Mouse (Mus musculus) liver, embryonic 12.5 days (tissue): ENCODE measurements around the gene Efna4. TPM values are rescaled to one million over a fixed set of nuclear protein-coding genes. Genes with fewer than 3 reads are reported as not detected.

Experiments used
- ATAC-seq: fragments of 200-750 bp; cut with Nextera tagmentation; 2 replicates; pipeline ENCODE4 v1.8.0; 2017; ENCODE audit warnings: moderate number of reproducible peaks, mild to moderate bottlenecking, moderate library complexity
- H3K27ac ChIP-seq: fragments of 300-500 bp; sonication (generic); 2 replicates; pipeline ENCODE4 v1.5.1; 2016; ENCODE audit warnings: mild to moderate bottlenecking
- H3K27me3 ChIP-seq: fragments of 300-500 bp; sonication (generic); replicated peaks from 2 replicates; pipeline ENCODE4 v1.6.1; 2016; ENCODE audit warnings: mild to moderate bottlenecking, moderate library complexity
- H3K36me3 ChIP-seq: fragments of 300-500 bp; sonication (generic); 2 replicates; pipeline ENCODE4 v1.6.1; 2016; ENCODE audit warnings: mild to moderate bottlenecking, moderate library complexity
- H3K4me1 ChIP-seq: fragments of 300-500 bp; sonication (generic); 2 replicates; pipeline ENCODE4 v1.6.1; 2016
- H3K4me2 ChIP-seq: fragments of 300-500 bp; sonication (generic); 2 replicates; pipeline ENCODE4 v1.6.1; 2016; ENCODE audit warnings: mild to moderate bottlenecking, moderate library complexity
- H3K4me3 ChIP-seq: fragments of 300-500 bp; sonication (generic); 2 replicates; pipeline ENCODE4 v1.5.1; 2016; ENCODE audit warnings: mild to moderate bottlenecking, moderate library complexity
- H3K9ac ChIP-seq: fragments of 300-500 bp; sonication (generic); 2 replicates; pipeline ENCODE4 v1.6.1; 2016; ENCODE audit warnings: mild to moderate bottlenecking, moderate library complexity
- H3K9me3 ChIP-seq: fragments of 300-500 bp; sonication (generic); replicated peaks from 2 replicates; pipeline ENCODE4 v1.6.1; 2016; ENCODE audit warnings: mild to moderate bottlenecking, moderate library complexity
- WGBS: fragments of 180-500 bp; shearing (Covaris S2); methylation state at CpG from one replicate; pipeline ENCODE4 v1.1.7; 2016; ENCODE audit not compliant: insufficient replicate concordance; 5-methylcytosine and 5-hydroxymethylcytosine counted together
- polyA plus RNA-seq: library from polyadenylated mRNA; unstranded; fragments of >200 nt; fragmentation: Nextera tagmentation; extraction: Ambion mirVana; gene quantifications from 2 replicates; pipeline ENCODE4 v1.2.1, GENCODE M21; 2016

Gene Efna4
- polyA plus RNA-seq, 1 experiment from 2014 or later, result 2.1 TPM

GRCm38 (mm10) chr3:89339416-89339815, 1.6 kb upstream of the Efna4 start:
- peaks cover 53% of the 10 kb centered on the region for H3K27me3 ChIP-seq
- no peak overlapping the region for H3K4me3 ChIP-seq
- no peak overlapping the region for H3K9ac ChIP-seq
- no peak overlapping the region for H3K27ac ChIP-seq
- no peak for ATAC-seq
- no peaks in the 10 kb centered on the region for H3K9me3 ChIP-seq
- peaks cover 20% of the 10 kb centered on the region for H3K4me1 ChIP-seq
- no peak overlapping the region for H3K4me2 ChIP-seq
- H3K36me3 ChIP-seq, result no peaks in the 10 kb centered on the region
- 29% methylated on average over 8 of the region's 8 CpGs for WGBS

GRCm38 (mm10) chr3:89337062-89337720, 637 bp downstream of the Efna4 start:
- Histone ChIP-seq H3K4me1 (peaks cover 23% of the 10 kb centered on the region), H3K27ac (no peak overlapping the region), H3K9ac (peak overlapping the region; percentile 65), H3K36me3 (no peaks in the 10 kb centered on the region), H3K27me3 (peaks cover 74% of the 10 kb centered on the region), H3K9me3 (no peaks in the 10 kb centered on the region), H3K4me3 (peak overlapping the region; percentile 62), H3K4me2 (peak overlapping the region; percentile 85)
- no peak; the same call in 1 of the 2 replicates for ATAC-seq
- 2% methylated on average over 21 of the region's 21 CpGs for WGBS

- H3K4me1 ChIP-seq, result peaks cover 23% of the 10 kb centered on the region
- peaks cover 80% of the 10 kb centered on the region for H3K27me3 ChIP-seq
- no peaks in the 10 kb centered on the region for H3K9me3 ChIP-seq
- ATAC-seq, result no peak
- H3K36me3 ChIP-seq, result no peaks in the 10 kb centered on the region
- WGBS, result 26% methylated on average over 6 of the region's 6 CpGs
- peak overlapping the region; percentile 85 for H3K4me2 ChIP-seq
- H3K27ac ChIP-seq, result no peak overlapping the region
- H3K9ac ChIP-seq, result no peak overlapping the region
- H3K4me3 ChIP-seq, result no peak overlapping the region
These were observed 1.3 kb downstream of the Efna4 start for GRCm38 (mm10) chr3:89336529-89336928.

- Histone ChIP-seq H3K36me3 (no peaks in the 10 kb centered on the region), H3K27me3 (peaks cover 91% of the 10 kb centered on the region), H3K9me3 (no peaks in the 10 kb centered on the region), H3K4me3 (no peak overlapping the region), H3K4me2 (no peak overlapping the region), H3K9ac (no peak overlapping the region), H3K27ac (no peak overlapping the region), H3K4me1 (peaks cover 23% of the 10 kb centered on the region)
- ATAC-seq, result no peak
- WGBS, result 78% methylated on average over 11 of the region's 11 CpGs
These were observed 4.8 kb downstream of the Efna4 start for GRCm38 (mm10) chr3:89333053-89333452.

GRCm38 (mm10) chr3:89332476-89332875, 5.4 kb downstream of the Efna4 start:
- H3K4me3 ChIP-seq, result no peak overlapping the region
- ATAC-seq, result no peak
- 56% methylated on average over 12 of the region's 12 CpGs for WGBS
- no peaks in the 10 kb centered on the region for H3K36me3 ChIP-seq
- peaks cover 91% of the 10 kb centered on the region for H3K27me3 ChIP-seq
- H3K9me3 ChIP-seq, result no peaks in the 10 kb centered on the region
- peaks cover 18% of the 10 kb centered on the region for H3K4me1 ChIP-seq
- H3K9ac ChIP-seq, result no peak overlapping the region
- H3K4me2 ChIP-seq, result no peak overlapping the region
- no peak overlapping the region for H3K27ac ChIP-seq

GRCm38 (mm10) chr3:89332013-89332412, 5.8 kb downstream of the Efna4 start:
- ATAC-seq, result no peak
- Histone ChIP-seq H3K4me3 (no peak overlapping the region), H3K4me1 (peaks cover 13% of the 10 kb centered on the region; the same call in 1 of the 2 replicates), H3K36me3 (no peaks in the 10 kb centered on the region), H3K9me3 (no peaks in the 10 kb centered on the region), H3K4me2 (no peak overlapping the region), H3K9ac (no peak overlapping the region), H3K27me3 (peaks cover 91% of the 10 kb centered on the region), H3K27ac (no peak overlapping the region)
- 53% methylated on average over 10 of the region's 10 CpGs for WGBS

- Histone ChIP-seq H3K9me3 (no peaks in the 10 kb centered on the region), H3K9ac (no peak overlapping the region), H3K27me3 (peaks cover 91% of the 10 kb centered on the region), H3K27ac (no peak overlapping the region), H3K4me2 (no peak overlapping the region), H3K36me3 (no peaks in the 10 kb centered on the region), H3K4me3 (no peak overlapping the region), H3K4me1 (0 out of 2 replicates have a peak, but pooled peaks cover 10% of the 10 kb centered on the region)
- 52% methylated on average over 13 of the region's 13 CpGs for WGBS
- ATAC-seq, result no peak
These were observed 6.3 kb downstream of the Efna4 start for GRCm38 (mm10) chr3:89331561-89331960.

GRCm38 (mm10) chr3:89330948-89331347, 6.9 kb downstream of the Efna4 start:
- Histone ChIP-seq H3K9me3 (no peaks in the 10 kb centered on the region), H3K9ac (no peak overlapping the region), H3K36me3 (no peaks in the 10 kb centered on the region), H3K27me3 (peaks cover 91% of the 10 kb centered on the region), H3K4me3 (no peak overlapping the region), H3K4me1 (0 out of 2 replicates have a peak, but pooled peaks cover 7% of the 10 kb centered on the region), H3K4me2 (no peak overlapping the region), H3K27ac (no peak overlapping the region)
- no peak for ATAC-seq
- 22% methylated on average over 10 of the region's 10 CpGs for WGBS

GRCm38 (mm10) chr3:89330346-89330745, 7.5 kb downstream of the Efna4 start:
- WGBS, result 48% methylated on average over 3 of the region's 3 CpGs
- H3K4me3 ChIP-seq, result no peak overlapping the region

GRCm38 (mm10) chr3:89328623-89329022, 9.2 kb downstream of the Efna4 start:
- Histone ChIP-seq H3K9me3 (no peaks in the 10 kb centered on the region), H3K9ac (no peak overlapping the region), H3K27ac (no peak overlapping the region), H3K4me3 (no peak overlapping the region), H3K36me3 (no peaks in the 10 kb centered on the region), H3K27me3 (peaks cover 91% of the 10 kb centered on the region), H3K4me2 (no peak overlapping the region), H3K4me1 (0 out of 2 replicates have a peak, but pooled peaks cover 7% of the 10 kb centered on the region)
- 19% methylated on average over 4 of the region's 4 CpGs for WGBS
- ATAC-seq, result no peak

More at GRCm38 (mm10) chr3:89330346-89330745, 7.5 kb downstream of the Efna4 start:
- no peak overlapping the region for H3K9ac ChIP-seq
- no peaks in the 10 kb centered on the region for H3K36me3 ChIP-seq
- peaks cover 93% of the 10 kb centered on the region for H3K27me3 ChIP-seq
- H3K9me3 ChIP-seq, result no peaks in the 10 kb centered on the region
- H3K4me2 ChIP-seq, result no peak overlapping the region
- no peak for ATAC-seq
- 0 out of 2 replicates have a peak, but pooled peaks cover 7% of the 10 kb centered on the region for H3K4me1 ChIP-seq
- no peak overlapping the region for H3K27ac ChIP-seq

GRCm38 (mm10) chr3:89327371-89327870, 10.4 kb downstream of the Efna4 start:
- WGBS, result 54% methylated on average over 9 of the region's 9 CpGs
- peaks cover 92% of the 10 kb centered on the region for H3K27me3 ChIP-seq
- no peak overlapping the region for H3K27ac ChIP-seq
- no peak overlapping the region for H3K9ac ChIP-seq
- no peak overlapping the region for H3K4me2 ChIP-seq
- no peak for ATAC-seq
- peaks cover 11% of the 10 kb centered on the region for H3K4me1 ChIP-seq
- no peaks in the 10 kb centered on the region for H3K36me3 ChIP-seq
- H3K9me3 ChIP-seq, result no peaks in the 10 kb centered on the region
- H3K4me3 ChIP-seq, result no peak overlapping the region

GRCm38 (mm10) chr3:89325882-89326281, 11.9 kb downstream of the Efna4 start:
- H3K4me1 ChIP-seq, result peaks cover 25% of the 10 kb centered on the region
- no peak overlapping the region for H3K27ac ChIP-seq
- no peak overlapping the region for H3K4me3 ChIP-seq
- WGBS, result 62% methylated on average over 8 of the region's 8 CpGs
- no peak overlapping the region for H3K4me2 ChIP-seq
- H3K9ac ChIP-seq, result no peak overlapping the region
- H3K27me3 ChIP-seq, result peaks cover 93% of the 10 kb centered on the region
- H3K9me3 ChIP-seq, result no peaks in the 10 kb centered on the region
- ATAC-seq, result no peak
- H3K36me3 ChIP-seq, result no peaks in the 10 kb centered on the region
